Mouse (Mus musculus) liver, adult 2 months (tissue): ENCODE measurements at regions not wholly inside any gene's neighbourhood (a gene's known extent, or its start where the extent isn't known, plus 50 kb on each side); places are given as distances from the start of the nearest gene placed in this dataset.

Source experiments
- CTCF ChIP-seq: fragments of 200-500 bp; IDR thresholded peaks from 2 replicates; pipeline ENCODE4 v1.5.1; 2011; ENCODE audit warnings: low read depth, low read length, control low read depth
- POLR2A ChIP-seq: fragments of 200-500 bp; IDR thresholded peaks from 2 replicates; pipeline ENCODE4 v1.6.1; 2011; ENCODE audit warnings: low read length, control low read depth; ENCODE audit not compliant: insufficient read depth; ENCODE audit errors: extremely low read depth

- TF ChIP-seq POLR2A (no peak), CTCF (no peak)
These were observed 83.3 kb upstream of the Id2 start for GRCm38 (mm10) chr12:25180289-25180688.
